In the genomic region with DNA sequence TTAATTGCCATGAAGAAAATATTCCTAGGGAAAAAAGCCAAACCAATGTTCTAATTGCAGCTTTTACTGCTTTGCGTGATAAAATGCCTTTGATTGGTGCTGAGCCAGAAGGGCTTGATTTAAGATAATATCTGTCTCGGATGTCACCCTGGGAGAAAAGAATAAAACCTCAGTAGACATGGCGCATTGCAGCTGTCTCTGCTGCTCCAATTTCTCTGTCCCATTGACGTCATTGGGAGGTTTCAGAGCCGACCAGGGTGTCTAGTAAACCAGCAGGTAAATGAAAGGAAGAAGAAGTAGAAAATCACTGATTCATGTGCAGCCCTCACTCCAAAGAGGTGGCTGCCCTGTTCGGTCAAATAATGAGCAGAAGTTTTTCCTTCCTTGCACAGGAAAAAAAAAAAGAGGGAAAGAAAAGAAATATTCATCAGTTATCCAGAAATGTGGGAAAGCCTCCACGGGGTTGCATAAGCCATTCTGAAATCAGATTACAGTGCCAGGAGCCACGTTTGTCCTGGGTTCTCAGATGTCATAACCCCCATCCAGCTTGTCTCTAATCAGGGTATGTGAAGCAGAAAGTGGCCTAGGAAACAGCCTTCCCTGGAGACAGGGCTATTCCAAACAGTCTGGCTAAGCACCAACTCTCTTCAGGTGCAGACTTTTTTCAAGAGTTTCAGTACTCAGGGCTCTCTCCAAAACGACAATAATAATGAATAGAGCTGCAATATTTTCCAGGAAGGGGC, we compare ENCODE assay signal across 9 mouse cellular contexts.
DNase-seq lines count a peak whose midpoint lies in the region; ATAC-seq and TF ChIP-seq lines count a peak whose summit lies in the region.
"Had no signal": no experiment of that assay in that cellular context is flagged by ENCODE, and none has a peak within 500 bp of the region (broad histone marks: within the 10 kb centered on the region; RNA-seq: fewer than 3 reads in every experiment).

No protein-coding gene starts in this region.

- no peak overlapping the region for H3K27ac ChIP-seq in embryonic facial prominence, embryonic 11.5 days (replicated peaks; ENCODE audit: low read depth, low read length)
- no peak overlapping the region for H3K27ac ChIP-seq in embryonic facial prominence, embryonic 10.5 days (replicated peaks)
- H3K27ac ChIP-seq in layer of hippocampus, adult 2 months = peak overlapping the region; percentile 81
- H3K27ac ChIP-seq in midbrain, embryonic 15.5 days = 0 out of 2 replicates have a peak overlapping the region, but pooled peaks have one; percentile 48
- H3K27ac ChIP-seq: midbrain, embryonic 12.5 days had no signal

- peak; percentile 27 for DNase-seq in embryonic facial prominence, embryonic 11.5 days (ENCODE audit: low spot score)
- no peak for DNase-seq in embryonic facial prominence, embryonic 10.5 days (ENCODE audit: low spot score)
- no peak for DNase-seq in layer of hippocampus, adult 2 months (ENCODE audit: low spot score in 2 of 2)
- DNase-seq in layer of hippocampus, postnatal 10 days (ENCODE audit: low spot score in 2 of 2) = no peak
- DNase-seq in cerebellum, adult 9-11 months = peak; percentile 65
- no peak for DNase-seq in thymus, postnatal 10 days (ENCODE audit: low spot score in 2 of 2)

- WGBS in embryonic facial prominence, embryonic 11.5 days = 40% methylated on average over 9 of the region's 9 CpGs
- 56% methylated on average over 9 of the region's 9 CpGs for WGBS in embryonic facial prominence, embryonic 10.5 days
- 26% methylated on average over 9 of the region's 9 CpGs for WGBS in midbrain, embryonic 15.5 days

- TF ChIP-seq CTCF in layer of hippocampus, adult 2 months (conservative IDR thresholded peaks at IDR 0.05) = no peak

- no peak overlapping the region for H3K4me3 ChIP-seq in embryonic facial prominence, embryonic 11.5 days (ENCODE audit: low read depth, low read length)
- no peak overlapping the region for H3K4me3 ChIP-seq in embryonic facial prominence, embryonic 10.5 days
- peak overlapping the region; percentile 30 for H3K4me3 ChIP-seq in layer of hippocampus, adult 2 months
- H3K4me3 ChIP-seq in midbrain, embryonic 15.5 days = no peak overlapping the region
- H3K4me3 ChIP-seq: midbrain, embryonic 12.5 days had no signal

- no peaks in the 10 kb centered on the region for H3K4me1 ChIP-seq in embryonic facial prominence, embryonic 11.5 days (ENCODE audit: control insufficient read depth, insufficient read depth, low read length)
- peaks cover 17% of the 10 kb centered on the region for H3K4me1 ChIP-seq in embryonic facial prominence, embryonic 10.5 days
- H3K4me1 ChIP-seq in midbrain, embryonic 15.5 days = peaks cover 13% of the 10 kb centered on the region

- no peak for ATAC-seq in embryonic facial prominence, embryonic 11.5 days (replicated peaks; ENCODE audit: insufficient number of reproducible peaks, low FRiP score, low TSS enrichment, low read depth)
- ATAC-seq in midbrain, embryonic 15.5 days (replicated peaks) = no peak
- ATAC-seq in granulocyte monocyte progenitor cell, adult 5-6 weeks (replicated peaks; ENCODE audit: poor library complexity, severe bottlenecking) = no peak

- H3K36me3 ChIP-seq in embryonic facial prominence, embryonic 11.5 days (replicated peaks; ENCODE audit: control insufficient read depth, insufficient read depth, low read depth, low read length) = no peaks in the 10 kb centered on the region
- no peaks in the 10 kb centered on the region for H3K36me3 ChIP-seq in embryonic facial prominence, embryonic 10.5 days (replicated peaks)
- H3K36me3 ChIP-seq in midbrain, embryonic 15.5 days (replicated peaks) = no peaks in the 10 kb centered on the region
- H3K36me3 ChIP-seq: midbrain, embryonic 12.5 days had no signal

- H3K9ac ChIP-seq in embryonic facial prominence, embryonic 11.5 days (replicated peaks; ENCODE audit: low read length) = no peak overlapping the region
- no peak overlapping the region for H3K9ac ChIP-seq in midbrain, embryonic 15.5 days
- H3K9ac ChIP-seq: midbrain, embryonic 12.5 days had no signal

- no peak overlapping the region for H3K4me2 ChIP-seq in embryonic facial prominence, embryonic 11.5 days (ENCODE audit: low read depth, low read length)
- H3K4me2 ChIP-seq in midbrain, embryonic 15.5 days = no peak overlapping the region
- H3K4me2 ChIP-seq: midbrain, embryonic 12.5 days had no signal

- H3K9me3 ChIP-seq in embryonic facial prominence, embryonic 11.5 days (replicated peaks; ENCODE audit: control insufficient read depth, low read length) = no peaks in the 10 kb centered on the region
- no peaks in the 10 kb centered on the region for H3K9me3 ChIP-seq in embryonic facial prominence, embryonic 10.5 days
- no peaks in the 10 kb centered on the region for H3K9me3 ChIP-seq in midbrain, embryonic 15.5 days
- H3K9me3 ChIP-seq: midbrain, embryonic 12.5 days had no signal

- no peaks in the 10 kb centered on the region for H3K27me3 ChIP-seq in embryonic facial prominence, embryonic 11.5 days (ENCODE audit: control insufficient read depth, insufficient read depth, low read length)
- no peaks in the 10 kb centered on the region for H3K27me3 ChIP-seq in embryonic facial prominence, embryonic 10.5 days (replicated peaks; ENCODE audit: low read depth, poor library complexity, severe bottlenecking)
- H3K27me3 ChIP-seq in midbrain, embryonic 15.5 days (replicated peaks) = no peaks in the 10 kb centered on the region
- H3K27me3 ChIP-seq: midbrain, embryonic 12.5 days had no signal

Comparison
In these comparisons a context has a peak if more than half of its experiments do, and no peak if none do; other contexts are left out.
1. DNase-seq: peak in embryonic facial prominence, embryonic 11.5 days (single experiment) and cerebellum, adult 9-11 months (single experiment); none in embryonic facial prominence, embryonic 10.5 days (single experiment), layer of hippocampus, adult 2 months (0 of 2), layer of hippocampus, postnatal 10 days (0 of 2) and thymus, postnatal 10 days (0 of 2).
2. H3K27ac ChIP-seq: peak in layer of hippocampus, adult 2 months (single experiment) and midbrain, embryonic 15.5 days (single experiment); none in embryonic facial prominence, embryonic 11.5 days (single experiment) and embryonic facial prominence, embryonic 10.5 days (single experiment).